Mouse (Mus musculus) thymus, postnatal 25 days (tissue): ENCODE measurements around the gene Rhot2.

Experiments
- DNase-seq: peaks from one replicate; pipeline ENCODE4 v3.0.0; 2022

Rhot2 gene

DNA sequence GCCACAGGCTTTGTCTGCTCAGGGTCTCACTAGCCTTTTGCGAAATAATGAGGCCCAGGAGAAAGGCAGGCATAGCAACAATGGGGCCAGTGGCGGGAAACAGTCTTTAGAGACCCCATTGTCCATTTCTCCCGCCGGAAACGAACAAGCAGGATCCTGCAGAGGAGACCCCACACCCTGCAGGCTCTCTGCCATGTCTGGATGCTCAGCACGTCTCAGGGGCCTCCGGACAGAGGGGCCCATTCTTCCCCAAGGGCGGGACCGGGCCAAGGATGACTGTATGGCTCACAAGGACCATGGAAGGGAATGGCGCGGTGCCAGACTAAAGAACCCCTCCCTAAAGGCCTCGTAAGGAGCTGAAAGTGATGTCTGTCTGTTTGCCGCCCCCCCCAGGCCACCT is 50.5 kb downstream of the Rhot2 start:
- DNase-seq = no peak

DNA sequence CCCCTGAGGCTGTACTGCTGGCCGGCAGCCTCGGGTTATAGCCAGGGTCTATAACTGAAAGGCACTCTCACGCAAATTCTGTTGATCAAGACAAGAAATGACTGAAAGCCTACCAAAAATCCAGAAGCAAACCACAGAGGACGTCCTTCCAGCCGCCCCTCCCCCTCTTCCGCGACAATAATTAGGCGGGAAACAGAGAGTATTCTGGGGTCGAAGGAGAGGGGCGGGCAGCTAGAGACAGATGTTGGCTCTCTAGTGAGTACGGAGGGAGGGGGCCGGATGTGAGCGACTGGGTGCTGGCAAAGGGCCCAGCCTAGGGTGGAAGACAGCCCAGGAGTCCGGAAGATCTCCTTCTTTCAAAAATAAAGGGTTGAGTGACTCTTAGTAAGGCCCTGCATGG is 52.0 kb downstream of the Rhot2 start, which contains the start of gene Fam173a:
TSS of gene Fam173a (minus strand) at position 287 of the 400 bp plus-strand sequence.
- peak; percentile 86 for DNase-seq

DNA sequence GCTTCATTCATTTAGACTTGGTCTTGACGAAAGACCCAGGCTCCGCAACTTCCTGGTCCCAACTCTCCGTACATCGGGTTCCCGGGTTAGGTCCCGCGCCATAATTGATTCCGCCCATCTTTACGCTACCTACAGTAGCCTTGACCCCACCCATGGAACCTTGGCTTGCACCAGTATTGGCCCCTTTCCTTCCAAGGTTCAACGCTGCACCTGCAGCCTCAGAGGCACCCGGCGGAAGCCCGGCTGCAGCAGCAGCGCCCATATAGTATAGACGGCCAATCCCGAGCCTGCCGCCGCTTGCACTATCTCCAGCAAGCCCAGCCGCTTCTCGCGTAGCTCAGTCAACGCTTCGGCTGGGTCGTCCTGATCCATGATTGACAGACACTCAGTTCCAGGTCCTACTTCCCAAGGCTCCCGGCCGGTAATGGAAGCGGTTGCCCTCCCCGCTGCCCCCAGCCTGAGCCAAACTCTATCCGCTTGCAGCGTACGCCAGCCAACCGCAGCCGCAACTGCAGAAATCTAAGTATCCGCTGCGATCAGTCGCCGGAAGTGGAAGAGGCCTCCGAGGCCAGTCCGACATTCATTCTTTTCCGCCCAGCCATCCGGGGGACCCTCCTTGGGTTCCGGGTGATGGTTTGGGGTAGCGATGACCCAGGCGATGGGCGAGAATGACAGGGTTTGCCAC is 52.7 kb downstream of the Rhot2 start:
- DNase-seq = peak; percentile 89

DNA sequence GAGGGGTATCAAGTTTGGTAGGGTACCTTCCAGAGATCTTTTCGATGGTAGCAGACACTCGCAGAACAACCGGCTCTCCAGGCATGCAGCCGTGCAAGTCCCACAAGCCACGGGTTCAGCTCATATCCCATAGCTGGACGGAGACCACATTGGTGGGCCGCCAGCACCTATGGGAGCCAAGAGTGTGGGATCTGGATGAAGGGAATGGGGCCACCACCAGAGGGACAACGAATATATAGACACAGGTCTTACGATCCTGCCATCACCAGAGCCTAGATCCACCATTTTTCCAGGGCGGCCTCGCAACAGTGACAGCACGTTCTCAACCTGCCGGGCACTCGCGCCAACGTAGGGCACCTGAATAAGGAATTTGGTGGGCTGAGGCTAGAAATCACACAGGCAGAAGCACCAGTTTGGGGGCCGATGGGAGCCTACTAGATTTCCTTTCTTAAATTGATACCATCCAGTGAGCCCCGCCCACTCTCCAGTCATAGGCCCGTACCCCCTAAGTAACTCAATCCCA is 53.3 kb downstream of the Rhot2 start:
- DNase-seq = no peak
